Mouse (Mus musculus) frontal cortex, adult 2 months (tissue): ENCODE measurements at regions not wholly inside any gene's neighbourhood (a gene's known extent, or its start where the extent isn't known, plus 50 kb on each side); places are given as distances from the start of the nearest gene placed in this dataset.

Experiments
- DNase-seq, 2 experiments: peaks; one replicate each; pipeline ENCODE4 v3.0.0; 2022; ENCODE audit warnings: low spot score in 1 of 2; ENCODE audit errors: extremely low spot score in 1 of 2

GRCm38 (mm10) chr17:4769284-4769683, 224.8 kb upstream of the Arid1b start:
- DNase-seq = no peak

GRCm38 (mm10) chr17:4770052-4770451, 224.1 kb upstream of the Arid1b start:
- peak in 1 of 2 experiments; percentile 14 for DNase-seq

GRCm38 (mm10) chr17:4778161-4778560, 216.0 kb upstream of the Arid1b start:
- DNase-seq = peak in 1 of 2 experiments; percentile 70

- no peak for DNase-seq
Observed at GRCm38 (mm10) chr17:4779017-4779416, 215.1 kb upstream of the Arid1b start.

GRCm38 (mm10) chr17:4781586-4781985, 212.5 kb upstream of the Arid1b start:
- DNase-seq = no peak

GRCm38 (mm10) chr17:4784296-4784695, 209.8 kb upstream of the Arid1b start:
- DNase-seq = no peak

- DNase-seq = peak in 1 of 2 experiments; percentile 23
Observed at GRCm38 (mm10) chr17:4785281-4785839, 208.8 kb upstream of the Arid1b start.

GRCm38 (mm10) chr17:4786524-4786923, 207.6 kb upstream of the Arid1b start:
- DNase-seq = no peak

- no peak for DNase-seq
Observed at GRCm38 (mm10) chr17:4791873-4792272, 202.3 kb upstream of the Arid1b start.

GRCm38 (mm10) chr17:4796241-4796640, 197.9 kb upstream of the Arid1b start:
- DNase-seq = no peak

GRCm38 (mm10) chr17:4804013-4804412, 190.1 kb upstream of the Arid1b start:
- no peak for DNase-seq

- DNase-seq = no peak
Observed at GRCm38 (mm10) chr17:4806051-4806450, 188.1 kb upstream of the Arid1b start.

GRCm38 (mm10) chr17:4808926-4809325, 185.2 kb upstream of the Arid1b start:
- DNase-seq = no peak

GRCm38 (mm10) chr17:4813232-4813631, 180.9 kb upstream of the Arid1b start:
- no peak for DNase-seq

- DNase-seq = no peak
Observed at GRCm38 (mm10) chr17:4813666-4814065, 180.5 kb upstream of the Arid1b start.

GRCm38 (mm10) chr17:4825221-4825895, 168.8 kb upstream of the Arid1b start:
- no peak for DNase-seq

- DNase-seq = no peak
Observed at GRCm38 (mm10) chr17:4834065-4834464, 160.1 kb upstream of the Arid1b start.

- no peak for DNase-seq
Observed at GRCm38 (mm10) chr17:4834571-4834970, 159.6 kb upstream of the Arid1b start.

GRCm38 (mm10) chr17:4835065-4835705, 158.9 kb upstream of the Arid1b start:
- DNase-seq = no peak

- no peak for DNase-seq
Observed at GRCm38 (mm10) chr17:4840123-4840522, 154.0 kb upstream of the Arid1b start.

GRCm38 (mm10) chr17:4858304-4858703, 135.8 kb upstream of the Arid1b start:
- no peak for DNase-seq

GRCm38 (mm10) chr17:4864901-4865300, 129.2 kb upstream of the Arid1b start:
- no peak for DNase-seq
